Mouse (Mus musculus) NIH3T3 (cell line): ENCODE data around the gene Cbr3.

Experiments used
- DNase-seq: peaks from one replicate; pipeline ENCODE4 v3.0.0-alpha.2; 2012; ENCODE audit warnings: low read depth

The Cbr3 gene

DNA sequence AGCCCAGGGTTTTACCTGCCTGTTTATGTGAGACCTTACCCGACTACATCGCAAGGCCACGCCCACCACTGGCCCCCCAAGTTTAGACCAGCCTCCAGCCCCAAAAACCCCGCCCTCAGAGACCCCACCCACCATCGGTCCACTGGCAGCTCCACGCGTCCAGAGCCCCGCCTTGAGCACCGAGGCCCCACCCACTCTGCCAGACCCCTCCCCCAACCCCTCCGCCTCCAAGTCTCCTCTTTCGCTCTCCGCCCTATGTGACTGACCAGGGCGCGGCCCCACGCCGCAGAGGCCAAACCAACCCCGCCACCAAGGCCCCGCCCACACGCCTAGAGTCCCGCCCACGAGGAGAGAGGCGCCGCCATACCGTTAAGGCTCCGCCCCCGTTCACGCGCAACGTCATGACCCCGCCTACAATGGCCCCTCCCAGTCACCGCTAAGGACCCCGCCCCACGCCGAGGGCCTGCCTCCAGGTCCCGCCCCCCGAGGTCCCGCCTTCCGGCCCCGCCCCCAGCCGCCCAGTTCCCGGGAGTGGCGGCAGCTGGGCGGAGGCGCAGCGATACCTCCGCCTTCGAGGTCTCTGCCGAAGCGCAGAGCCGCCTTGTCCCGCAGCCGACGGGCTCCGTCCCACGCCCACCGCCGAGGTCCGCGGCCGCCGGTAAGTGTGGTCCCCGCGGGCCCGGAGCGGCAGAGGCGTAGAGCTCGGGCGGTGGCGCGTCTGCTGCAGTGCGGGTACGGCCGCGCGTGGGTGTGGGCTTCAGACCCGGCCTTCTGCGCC lies 28.6 kb downstream of the Cbr3 start, which contains the start of gene Dop1b:
TSS of gene Dop1b (plus strand) at position 494 of the 778 bp plus-strand sequence.
- DNase-seq: peak; percentile 99

DNA sequence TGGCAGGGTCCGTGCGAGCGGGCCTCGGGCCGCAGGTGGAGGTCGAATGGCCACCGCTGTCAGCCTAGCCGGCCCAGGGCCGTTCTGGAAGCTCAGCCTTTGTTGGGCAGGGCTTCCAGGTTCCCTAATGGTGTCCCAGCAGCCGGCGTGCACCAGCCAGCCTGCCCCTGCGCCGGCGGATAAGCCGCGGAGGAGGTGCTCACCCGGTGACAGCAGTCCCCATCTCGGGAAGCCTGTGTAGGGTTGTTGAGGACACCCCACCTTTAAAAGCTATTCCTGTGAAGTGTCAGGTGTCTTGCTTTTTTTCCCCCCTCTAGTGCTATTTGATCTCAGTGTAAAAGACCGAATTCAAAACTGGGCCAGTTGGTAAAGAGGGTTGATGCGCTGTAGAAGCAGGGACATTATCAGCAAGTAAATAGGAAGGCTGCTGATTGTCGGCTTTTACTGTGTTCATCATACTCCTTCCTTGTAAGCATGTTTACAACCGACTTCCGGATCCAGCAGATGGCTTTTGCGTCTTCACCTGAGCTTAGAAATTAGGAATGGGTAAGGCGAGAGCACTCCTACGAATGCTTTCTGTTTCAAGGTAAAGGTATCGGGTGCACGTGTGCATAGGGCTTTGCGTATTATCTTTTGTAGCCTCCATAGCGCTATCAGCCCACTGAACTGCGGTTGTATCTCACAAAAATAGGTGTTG lies 29.3 kb downstream of the Cbr3 start:
- no peak for DNase-seq

DNA sequence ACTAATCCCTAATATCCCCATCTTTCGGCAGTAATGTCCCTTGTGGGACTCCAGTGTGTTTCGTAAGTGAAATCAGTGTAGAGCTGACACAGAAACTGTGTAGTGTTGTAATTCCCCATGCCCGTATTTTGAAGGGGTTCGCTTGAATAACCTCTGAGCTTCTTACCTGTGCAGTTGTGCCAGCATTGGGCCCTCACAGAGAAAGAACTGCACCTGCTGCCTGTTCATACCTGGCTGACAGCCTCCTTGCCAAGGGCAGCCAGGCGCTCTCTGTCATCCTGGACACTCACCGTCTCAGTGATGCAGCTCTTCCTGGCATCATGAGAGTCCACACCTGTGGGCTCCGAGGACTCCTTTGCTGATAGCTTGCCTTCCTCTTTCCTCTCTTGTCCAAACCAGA lies 30.0 kb downstream of the Cbr3 start:
- no peak for DNase-seq

DNA sequence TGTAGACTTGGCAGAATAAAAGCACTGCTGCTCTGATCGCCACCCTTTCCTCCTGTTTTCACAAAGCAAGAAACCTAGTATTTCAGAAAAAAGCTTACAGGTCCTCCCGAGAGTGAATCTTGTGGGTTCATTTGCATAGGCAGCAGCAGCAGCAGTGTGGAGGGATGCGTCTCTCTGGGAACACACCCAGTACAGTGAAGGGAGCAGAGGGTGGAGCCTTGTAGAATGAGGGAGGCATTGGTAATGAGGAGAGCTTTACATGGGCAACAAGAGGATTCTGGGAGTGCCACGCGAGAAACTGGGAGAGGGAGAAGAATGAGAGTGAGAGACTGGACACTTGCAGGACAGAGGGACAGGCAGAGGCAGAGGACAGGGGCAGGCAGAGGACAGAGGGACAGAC lies 31.4 kb downstream of the Cbr3 start:
- DNase-seq: no peak

DNA sequence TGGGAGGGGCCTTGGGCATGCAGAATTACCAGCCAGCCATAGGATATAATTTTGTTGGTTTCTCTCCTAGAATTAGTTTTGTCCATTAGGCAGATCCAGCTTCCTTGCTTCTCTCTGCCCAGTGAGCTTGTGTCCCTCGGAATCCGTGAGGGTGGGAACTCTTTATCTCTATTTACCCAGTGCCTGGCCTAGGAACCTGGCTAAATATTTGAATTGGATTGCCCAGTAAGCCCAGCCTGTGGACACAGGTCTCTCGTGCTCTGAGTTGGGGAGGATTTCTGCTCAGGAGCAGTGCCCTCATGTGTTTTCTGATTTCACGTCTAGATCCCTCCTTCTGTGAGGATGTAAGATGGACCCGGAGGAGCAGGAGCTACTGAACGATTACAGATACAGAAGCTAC lies 32.8 kb downstream of the Cbr3 start:
- DNase-seq: no peak

DNA sequence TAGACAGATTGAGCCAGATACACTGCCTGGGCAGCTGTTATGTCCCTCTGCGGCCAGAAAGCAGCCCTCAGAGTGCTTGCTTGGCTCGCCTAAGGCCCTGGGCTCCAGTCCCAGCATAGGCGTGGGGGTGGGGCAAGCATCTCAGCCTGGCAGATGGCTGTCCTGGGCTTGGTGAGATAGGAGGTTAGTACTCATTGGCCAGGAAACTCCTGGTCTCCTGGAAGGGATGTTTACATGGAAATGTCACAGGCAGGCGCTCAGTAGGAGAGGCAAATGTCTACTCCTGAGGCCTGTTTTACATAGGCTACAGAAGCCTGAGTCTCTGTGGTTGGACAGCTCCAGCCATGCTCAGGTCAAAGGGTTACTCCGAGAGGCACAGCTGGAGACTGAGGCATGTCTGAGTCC lies 34.3 kb downstream of the Cbr3 start:
- peak; percentile 60 for DNase-seq

DNA sequence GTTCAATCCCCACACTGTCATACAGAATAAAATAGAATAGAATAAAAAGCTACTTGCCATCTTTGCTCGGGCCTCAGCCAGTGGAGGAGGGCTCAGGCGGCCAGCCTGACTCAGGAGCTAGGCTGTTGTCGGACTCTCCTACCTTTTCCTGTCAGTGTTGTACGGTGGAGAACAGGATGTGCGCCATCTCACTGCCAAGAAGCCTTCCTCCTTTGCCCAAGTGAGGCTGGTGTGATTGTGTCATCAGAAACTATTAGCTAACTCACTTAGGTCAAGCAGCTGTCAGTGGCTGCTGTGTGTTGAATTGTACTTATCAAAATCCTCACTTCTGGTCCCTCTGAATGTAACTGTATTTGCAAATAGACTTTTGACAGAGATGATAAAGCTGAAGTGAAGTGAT lies 38.8 kb downstream of the Cbr3 start:
- no peak for DNase-seq

DNA sequence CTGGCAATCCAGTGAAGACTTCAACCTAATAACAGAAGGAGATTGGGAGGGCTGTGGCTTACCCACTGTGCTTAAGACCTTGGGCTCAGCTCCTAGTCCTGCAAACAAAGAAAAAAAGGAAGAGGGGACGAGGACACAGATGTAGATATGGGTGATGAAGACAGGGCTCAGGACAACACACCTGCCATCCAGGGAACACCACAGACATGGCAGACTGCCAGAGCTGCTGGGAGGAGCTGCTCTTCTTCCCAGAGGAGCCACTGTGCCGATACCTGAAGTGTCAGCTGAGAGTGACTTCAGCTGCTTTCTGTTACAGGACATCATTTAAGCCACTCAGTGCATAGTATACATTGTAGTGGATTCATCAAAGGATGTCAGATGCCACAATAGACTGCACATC lies 39.5 kb downstream of the Cbr3 start:
- no peak for DNase-seq

DNA sequence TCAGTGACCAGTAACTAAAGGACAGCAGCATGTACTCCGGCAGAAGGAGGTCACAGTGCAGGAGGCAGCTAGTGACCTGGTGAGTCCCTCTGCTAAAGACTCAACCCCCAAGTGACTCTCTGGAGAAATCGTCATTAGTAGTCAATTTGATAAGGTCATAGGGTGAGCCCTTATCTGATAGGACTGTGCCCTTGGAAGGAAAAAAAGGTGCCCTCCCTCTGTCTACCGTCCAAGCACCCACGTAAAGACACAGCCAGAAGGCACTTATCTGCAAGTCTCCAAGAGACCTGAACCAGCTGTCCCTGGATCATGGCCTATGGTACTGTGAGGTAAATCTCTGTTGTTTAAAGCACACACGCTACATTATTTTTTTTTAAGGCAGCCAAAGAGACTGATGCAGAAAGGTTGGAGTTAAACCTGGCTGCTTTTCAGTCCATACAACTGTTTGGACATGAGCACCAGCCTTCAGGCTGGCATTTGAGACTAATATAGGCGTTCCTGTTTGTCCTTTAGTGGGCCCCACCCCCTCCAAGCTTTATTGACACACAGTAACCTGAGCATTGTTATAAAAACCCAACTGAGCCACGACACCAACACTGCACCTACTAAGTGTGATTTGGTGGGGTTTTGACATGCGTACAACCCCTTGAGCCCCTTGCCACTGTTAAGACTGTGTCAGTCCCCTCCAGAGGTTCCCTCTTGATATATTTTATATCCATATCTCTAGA lies 42.6 kb downstream of the Cbr3 start:
- no peak for DNase-seq

DNA sequence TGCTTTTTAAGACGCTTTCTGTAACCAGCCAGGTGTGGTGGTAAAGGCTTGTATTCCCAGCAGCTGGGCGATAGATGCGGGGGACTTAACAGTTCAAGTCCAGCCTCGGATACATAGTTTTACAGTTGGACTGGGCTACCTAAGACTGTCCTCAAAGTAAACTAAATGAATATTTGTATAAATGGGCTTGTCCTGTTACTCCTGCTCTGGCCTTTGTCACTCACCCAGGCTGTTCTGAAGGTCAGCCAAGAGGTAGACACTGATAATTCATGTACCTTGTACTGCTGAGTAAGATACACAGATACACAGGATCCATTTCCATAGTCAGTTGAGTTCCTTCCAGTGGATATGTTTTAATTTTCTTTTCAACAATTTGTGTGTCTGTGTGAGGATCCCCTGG lies 43.2 kb downstream of the Cbr3 start:
- DNase-seq: no peak

DNA sequence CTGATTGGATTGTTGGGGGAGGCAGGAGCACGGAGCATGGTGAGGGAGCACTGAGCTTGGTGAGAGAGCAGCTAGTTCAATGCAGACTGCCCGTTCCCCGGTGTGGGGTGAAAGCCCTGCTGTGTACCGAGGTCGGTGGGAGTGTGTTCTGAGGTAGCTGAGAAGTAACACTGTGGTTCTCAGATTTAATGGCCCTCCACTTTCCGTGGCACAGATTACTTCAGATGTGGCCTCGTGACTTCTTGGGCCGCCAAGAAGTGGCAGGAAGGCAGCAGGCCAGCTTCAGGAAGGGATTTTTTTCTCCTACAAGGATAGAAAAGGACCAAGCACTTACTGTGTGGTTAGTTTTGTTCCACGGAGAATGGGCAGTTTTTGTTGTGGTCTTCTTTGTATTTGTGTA lies 45.7 kb downstream of the Cbr3 start:
- no peak for DNase-seq

DNA sequence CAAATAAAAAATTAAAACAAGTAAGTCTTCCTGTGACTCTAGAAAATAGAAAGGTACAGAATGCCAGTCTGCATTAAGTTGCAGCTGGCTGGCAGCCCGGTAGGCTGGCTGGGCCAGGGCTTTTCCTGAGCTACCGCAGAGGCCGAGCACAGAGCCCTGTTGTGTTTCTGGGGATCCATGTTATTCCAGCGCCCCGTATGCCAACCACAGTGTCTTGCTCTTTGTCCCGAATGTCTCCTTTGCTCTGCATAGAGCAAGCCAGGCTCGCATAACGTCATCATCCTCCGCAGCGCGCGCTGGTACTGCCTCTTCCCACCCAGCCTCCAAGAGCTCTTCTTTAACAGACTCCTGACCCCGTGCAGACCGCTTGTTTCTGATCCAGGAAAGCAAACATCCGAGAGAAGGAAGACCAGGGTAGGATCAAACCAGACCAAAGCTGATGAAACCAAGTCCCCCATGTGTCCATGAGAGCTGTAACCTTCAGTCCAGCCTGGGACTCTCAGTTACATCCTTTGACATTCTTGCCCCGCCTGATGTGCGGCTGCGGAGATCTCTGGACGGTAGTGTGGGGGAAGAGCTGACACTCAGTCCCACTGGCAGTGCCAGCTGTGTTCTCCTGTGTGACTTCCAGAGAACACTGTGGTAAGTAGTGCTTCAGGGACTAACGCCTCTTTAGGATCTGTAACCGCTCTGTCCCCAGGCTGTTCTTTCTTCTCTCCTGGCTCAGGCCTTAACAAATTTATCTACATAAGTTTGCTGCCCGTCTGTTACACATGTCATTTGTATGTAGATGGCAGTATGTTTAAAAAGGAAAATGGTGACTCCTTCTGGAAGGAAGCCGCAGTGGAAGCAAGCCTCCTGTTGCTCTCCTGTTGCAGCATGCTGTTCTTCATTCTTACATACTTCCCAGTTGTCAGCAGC lies 47.0 kb downstream of the Cbr3 start:
- no peak for DNase-seq

DNA sequence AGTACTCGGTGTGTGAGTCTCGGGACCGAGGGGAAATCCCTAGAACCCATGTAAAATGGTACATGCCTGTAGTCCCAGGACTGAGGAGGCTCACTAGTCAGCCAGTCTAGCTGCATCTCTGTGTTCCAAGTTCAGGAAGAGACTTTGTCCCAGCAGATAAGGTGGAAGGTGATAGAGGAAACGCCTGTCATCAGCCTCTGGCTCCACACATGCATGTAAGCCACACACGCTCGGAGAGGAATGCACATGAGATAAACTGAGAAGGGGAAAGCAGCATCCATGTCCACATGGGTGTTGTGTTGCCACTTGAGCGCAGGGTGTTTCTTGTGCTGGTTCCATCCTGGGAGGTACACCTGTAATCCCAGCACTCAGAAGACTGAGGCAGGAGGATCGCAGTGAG lies 48.3 kb downstream of the Cbr3 start:
- DNase-seq: no peak

DNA sequence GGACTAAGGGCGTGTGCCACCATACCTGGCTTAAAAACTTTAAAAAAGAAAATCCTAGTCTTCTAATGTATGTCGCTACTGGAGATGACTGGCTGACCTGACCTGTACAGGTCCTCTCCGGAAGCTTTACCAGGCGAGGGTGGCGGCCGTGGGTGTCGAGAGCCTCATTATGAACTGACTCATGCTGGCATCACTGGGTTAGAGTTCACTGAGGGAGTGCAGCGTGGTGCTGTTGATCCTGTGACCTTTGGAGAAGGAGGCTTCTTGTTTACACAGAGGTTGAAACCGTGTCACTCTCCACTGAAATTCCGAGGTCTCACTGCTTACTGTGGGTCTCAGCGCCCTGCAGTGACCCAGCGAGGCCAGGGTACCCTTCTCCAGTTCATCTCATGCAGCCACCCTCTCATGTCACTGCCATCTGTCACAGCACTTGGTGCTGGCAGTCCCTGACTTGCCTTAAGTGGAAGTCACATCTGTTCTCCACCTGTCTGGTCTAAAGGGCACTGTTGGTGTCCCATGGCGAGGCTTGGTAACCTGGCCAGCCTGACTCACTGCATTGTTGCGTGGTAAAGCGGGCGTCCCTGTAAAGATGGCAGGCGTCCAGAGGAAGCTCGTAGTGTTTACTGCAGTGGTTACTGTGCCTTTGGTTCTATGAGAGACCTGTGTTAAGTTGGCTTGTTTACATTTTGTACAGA lies 50.0 kb downstream of the Cbr3 start:
- peak; percentile 10 for DNase-seq

DNA sequence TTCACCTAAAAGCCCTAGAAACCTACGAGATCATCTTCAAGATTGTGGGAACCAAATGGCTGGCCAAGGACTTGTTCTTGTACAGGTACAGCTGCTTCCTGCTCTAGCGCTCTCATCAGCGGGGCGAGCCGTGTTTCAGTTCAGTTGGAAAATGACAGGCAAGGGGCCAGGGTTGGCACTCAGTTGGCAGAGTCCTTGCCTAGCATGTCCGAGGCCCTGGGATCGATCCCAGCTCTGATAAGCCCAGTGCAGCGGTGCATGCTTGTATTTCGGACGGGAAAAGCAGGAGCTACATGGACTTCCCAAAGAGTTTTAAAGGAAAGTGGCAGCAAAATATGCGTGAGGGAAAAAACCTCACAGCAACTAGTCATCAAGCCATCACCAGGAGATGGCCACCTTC lies 56.2 kb downstream of the Cbr3 start:
- no peak for DNase-seq
